Mouse (Mus musculus): Measurements from ENCODE around the gene Krtap4-6. TPM values are rescaled to one million over a fixed set of nuclear protein-coding genes. Genes with fewer than 3 reads are reported as not detected.

Gene Krtap4-6
- total RNA-seq, 2 experiments from 2014 or later: not detected

Other genes with a start within 250 kb of the Krtap4-6 start
- gene Krt12, start 243.7 kb downstream of the Krtap4-6 start, total RNA-seq (2021): not detected
- gene Krt20, start 227.8 kb downstream of the Krtap4-6 start, total RNA-seq (2021): under 1 TPM; 0.27 TPM
- not detected for gene Krt23, start 172.8 kb downstream of the Krtap4-6 start, total RNA-seq (2021)
- not detected for gene Krt39, start 144.6 kb downstream of the Krtap4-6 start, total RNA-seq (2021)
- gene Krt40, start 122.8 kb downstream of the Krtap4-6 start, total RNA-seq (2021): not detected
- not detected for gene Krtap3-3, start 115.1 kb downstream of the Krtap4-6 start, total RNA-seq (2021)
- not detected for gene Krtap3-2, start 109.1 kb downstream of the Krtap4-6 start, total RNA-seq (2021)
- not detected for gene Gm11939, start 106.5 kb downstream of the Krtap4-6 start, total RNA-seq (2021)
- gene Krtap3-1, start 99.3 kb downstream of the Krtap4-6 start, total RNA-seq (2021): not detected
- gene Krtap1-5, start 84.9 kb downstream of the Krtap4-6 start, total RNA-seq (2021): not detected
- not detected for gene Krtap1-4, start 82.3 kb downstream of the Krtap4-6 start, total RNA-seq (2021)
- not detected for gene Krtap1-3, start 74.6 kb downstream of the Krtap4-6 start, total RNA-seq (2021)
- gene Krtap9-3, start 67.9 kb downstream of the Krtap4-6 start, total RNA-seq (2021): not detected
- gene Gm11938, start 62.7 kb downstream of the Krtap4-6 start, total RNA-seq (2021): not detected
- not detected for gene Gm11937, start 55.8 kb downstream of the Krtap4-6 start, total RNA-seq (2021)
- not detected for gene Krtap2-4, start 51.1 kb downstream of the Krtap4-6 start, total RNA-seq (2021)
- not detected for gene Gm11562, start 45.5 kb downstream of the Krtap4-6 start, total RNA-seq (2021)
- gene Krtap4-1, start 37.7 kb downstream of the Krtap4-6 start, total RNA-seq (2021): not detected
- not detected for gene Krtap4-2, start 30.9 kb downstream of the Krtap4-6 start, total RNA-seq (2021)
- not detected for gene Krtap4-7, start 21.9 kb downstream of the Krtap4-6 start, total RNA-seq (2021)
- not detected for gene Gm11555, start 15.7 kb downstream of the Krtap4-6 start, total RNA-seq (2021)
- gene Gm11563, start 7.0 kb downstream of the Krtap4-6 start, total RNA-seq (2021): not detected
- gene Gm14190, start 24.8 kb upstream of the Krtap4-6 start, total RNA-seq (2021): not detected
- not detected for gene Gm14180, start 68.3 kb upstream of the Krtap4-6 start, total RNA-seq (2021)
- not detected for gene Gm11595, start 107.0 kb upstream of the Krtap4-6 start, total RNA-seq (2021)
- not detected for gene Krtap4-8, start 114.7 kb upstream of the Krtap4-6 start, total RNA-seq (2021)
- gene Krtap4-9, start 119.2 kb upstream of the Krtap4-6 start, total RNA-seq (2021): not detected
- not detected for gene Gm11596, start 127.5 kb upstream of the Krtap4-6 start, total RNA-seq (2021)
- gene Gm11569, start 133.0 kb upstream of the Krtap4-6 start, total RNA-seq (2021): not detected
- not detected for gene Gm11554, start 138.5 kb upstream of the Krtap4-6 start, total RNA-seq (2021)
- gene Krtap4-13, start 143.9 kb upstream of the Krtap4-6 start, total RNA-seq (2021): not detected
- gene Gm11564, start 149.7 kb upstream of the Krtap4-6 start, total RNA-seq (2021): not detected
- gene 2300003K06Rik, start 172.1 kb upstream of the Krtap4-6 start, total RNA-seq (2021): not detected
- not detected for gene Krtap4-16, start 185.6 kb upstream of the Krtap4-6 start, total RNA-seq (2021)
- not detected for gene Gm11568, start 192.0 kb upstream of the Krtap4-6 start, total RNA-seq (2021)
- not detected for gene Gm11559, start 198.5 kb upstream of the Krtap4-6 start, total RNA-seq (2021)
- not detected for gene Krtap9-1, start 207.4 kb upstream of the Krtap4-6 start, total RNA-seq (2021)
- gene Gm11567, start 213.2 kb upstream of the Krtap4-6 start, total RNA-seq (2021): not detected
- not detected for gene Krtap31-1, start 242.0 kb upstream of the Krtap4-6 start, total RNA-seq (2021)
- gene Gm11565, start 248.8 kb upstream of the Krtap4-6 start, total RNA-seq (2021): not detected